Mouse (Mus musculus): ENCODE measurements around the gene Xrra1. TPM values are rescaled to one million over a fixed set of nuclear protein-coding genes. Genes with fewer than 3 reads are reported as not detected.

The Xrra1 gene
- polyA plus RNA-seq, 1 experiment from 2014 or later, result 0.37 TPM

- 54% methylated on average over 6 of the region's 6 CpGs for WGBS
- H3K4me1 ChIP-seq (replicated peaks), result peaks cover 46% of the 10 kb centered on the region
- no peak overlapping the region for H3K9ac ChIP-seq
- H3K27ac ChIP-seq (ENCODE audit: poor library complexity, severe bottlenecking), result no peak overlapping the region
- H3K27me3 ChIP-seq (replicated peaks), result no peaks in the 10 kb centered on the region
- H3K9me3 ChIP-seq (replicated peaks), result no peaks in the 10 kb centered on the region
- H3K4me3 ChIP-seq, result 0 out of 2 replicates have a peak overlapping the region, but pooled peaks have one; percentile 0
- peak overlapping the region; percentile 50 for H3K4me2 ChIP-seq
- ATAC-seq (ENCODE audit: insufficient number of reproducible peaks, low FRiP score), result no peak
- peaks cover 6% of the 10 kb centered on the region; the same call in 1 of the 2 replicates for H3K36me3 ChIP-seq
These were observed 32.8 kb upstream of the Xrra1 start for GRCm38 (mm10) chr7:99826096-99826495.

DNA sequence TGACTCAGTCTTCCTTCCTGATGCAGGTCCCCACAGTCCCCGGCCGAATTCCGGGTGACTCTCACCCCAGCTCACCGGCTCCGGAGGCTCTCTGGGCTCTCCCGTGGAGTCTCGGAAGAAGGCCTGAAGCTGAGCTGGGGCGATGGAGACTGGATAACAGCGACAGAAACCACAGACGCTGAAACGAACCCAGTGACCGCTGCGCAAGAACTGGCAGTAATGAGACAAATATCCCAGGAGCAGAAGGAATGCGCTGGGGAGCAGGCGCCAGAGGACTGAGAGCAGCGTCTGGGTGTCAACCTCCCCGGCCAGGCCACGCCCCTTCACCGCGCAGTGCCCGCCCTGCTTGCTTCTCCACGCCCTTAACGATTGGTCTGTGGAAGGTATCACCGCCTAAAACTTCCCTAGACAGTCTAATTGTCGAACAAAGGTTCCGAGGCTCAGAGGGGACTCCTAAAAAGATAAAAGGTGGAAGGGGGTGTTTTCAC is 30.8 kb upstream of the Xrra1 start, which contains the start of gene Neu3:
Gene Neu3, minus strand, starts transcription at position 335 of the 488 bp plus-strand sequence.
- peak; percentile 98 for ATAC-seq (ENCODE audit: insufficient number of reproducible peaks, low FRiP score)
- no peaks in the 10 kb centered on the region for H3K27me3 ChIP-seq (replicated peaks)
- peak within 1 kb of the TSS; percentile 93 for H3K27ac ChIP-seq (ENCODE audit: poor library complexity, severe bottlenecking)
- 0 out of 2 replicates have a peak, but pooled peaks cover 3% of the 10 kb centered on the region for H3K36me3 ChIP-seq
- no peaks in the 10 kb centered on the region for H3K9me3 ChIP-seq (replicated peaks)
- peak within 1 kb of the TSS; percentile 59 for H3K4me3 ChIP-seq
- H3K4me1 ChIP-seq (replicated peaks), result peaks cover 30% of the 10 kb centered on the region
- peak within 1 kb of the TSS; percentile 80 for H3K9ac ChIP-seq
- peak within 1 kb of the TSS; percentile 71 for H3K4me2 ChIP-seq
- WGBS, result under 1% methylated on average over 26 of the region's 26 CpGs

GRCm38 (mm10) chr7:99833115-99833845 is 25.6 kb upstream of the Xrra1 start:
- no peaks in the 10 kb centered on the region for H3K9me3 ChIP-seq (replicated peaks)
- no peak overlapping the region for H3K4me3 ChIP-seq
- H3K4me1 ChIP-seq (replicated peaks), result peaks cover 20% of the 10 kb centered on the region
- 78% methylated on average over 5 of the region's 5 CpGs for WGBS
- H3K4me2 ChIP-seq, result no peak overlapping the region
- no peak overlapping the region for H3K27ac ChIP-seq (ENCODE audit: poor library complexity, severe bottlenecking)
- ATAC-seq (ENCODE audit: insufficient number of reproducible peaks, low FRiP score), result no peak
- H3K36me3 ChIP-seq, result peaks cover 7% of the 10 kb centered on the region
- no peak overlapping the region for H3K9ac ChIP-seq
- H3K27me3 ChIP-seq (replicated peaks), result no peaks in the 10 kb centered on the region

- no peak overlapping the region for H3K27ac ChIP-seq (ENCODE audit: poor library complexity, severe bottlenecking)
- WGBS, result 86% methylated on average over 2 of the region's 2 CpGs
- no peaks in the 10 kb centered on the region for H3K27me3 ChIP-seq (replicated peaks)
- ATAC-seq (ENCODE audit: insufficient number of reproducible peaks, low FRiP score), result no peak
- H3K4me3 ChIP-seq, result no peak overlapping the region
- no peak overlapping the region for H3K4me2 ChIP-seq
- no peak overlapping the region for H3K9ac ChIP-seq
- H3K9me3 ChIP-seq (replicated peaks), result no peaks in the 10 kb centered on the region
- H3K4me1 ChIP-seq (replicated peaks), result peaks cover 21% of the 10 kb centered on the region
- H3K36me3 ChIP-seq, result peaks cover 11% of the 10 kb centered on the region
These were observed 25.1 kb upstream of the Xrra1 start for GRCm38 (mm10) chr7:99833846-99834222.

- Histone ChIP-seq H3K9me3 (replicated peaks) (no peaks in the 10 kb centered on the region), H3K27ac (ENCODE audit: poor library complexity, severe bottlenecking) (no peak overlapping the region), H3K36me3 (peaks cover 16% of the 10 kb centered on the region), H3K4me3 (no peak overlapping the region), H3K4me2 (no peak overlapping the region), H3K9ac (no peak overlapping the region), H3K27me3 (replicated peaks) (no peaks in the 10 kb centered on the region), H3K4me1 (replicated peaks) (peaks cover 21% of the 10 kb centered on the region)
- ATAC-seq (ENCODE audit: insufficient number of reproducible peaks, low FRiP score), result no peak
- 88% methylated on average over 5 of the region's 5 CpGs for WGBS
These were observed 24.5 kb upstream of the Xrra1 start for GRCm38 (mm10) chr7:99834314-99834853.

DNA sequence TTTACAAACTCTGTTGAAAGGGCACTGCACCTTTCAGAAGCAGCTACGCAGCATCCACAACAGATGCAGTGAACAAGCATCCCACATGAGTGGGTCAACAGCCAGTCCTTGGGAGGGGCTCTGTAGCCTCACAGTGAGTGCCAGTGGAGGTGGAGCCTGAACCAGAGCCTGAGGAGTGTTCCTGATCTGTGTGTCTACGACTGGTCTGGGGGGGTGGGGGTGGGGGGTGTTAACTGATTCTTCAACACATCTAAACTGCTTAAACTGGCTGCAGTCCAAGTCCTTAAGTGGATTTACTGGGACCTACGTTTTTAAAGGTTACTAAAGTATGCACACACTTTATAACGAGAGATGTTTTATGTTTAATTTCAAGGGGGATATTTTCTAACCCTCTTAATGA is 22.1 kb upstream of the Xrra1 start:
- Histone ChIP-seq H3K36me3 (peaks cover 37% of the 10 kb centered on the region), H3K9ac (no peak overlapping the region), H3K4me2 (no peak overlapping the region), H3K4me3 (no peak overlapping the region), H3K4me1 (replicated peaks) (peaks cover 35% of the 10 kb centered on the region), H3K27me3 (replicated peaks) (no peaks in the 10 kb centered on the region), H3K9me3 (replicated peaks) (no peaks in the 10 kb centered on the region), H3K27ac (ENCODE audit: poor library complexity, severe bottlenecking) (peak overlapping the region; percentile 29; the same call in 1 of the 2 replicates)
- 0 out of 2 replicates have a peak, but pooled peaks have one; percentile 55 for ATAC-seq (ENCODE audit: insufficient number of reproducible peaks, low FRiP score)
- WGBS, result 32% methylated on average over 4 of the region's 4 CpGs

- H3K4me2 ChIP-seq, result no peak overlapping the region
- H3K4me3 ChIP-seq, result no peak overlapping the region
- H3K36me3 ChIP-seq, result peaks cover 43% of the 10 kb centered on the region
- H3K9me3 ChIP-seq (replicated peaks), result no peaks in the 10 kb centered on the region
- 56% methylated on average over 6 of the region's 6 CpGs for WGBS
- ATAC-seq (ENCODE audit: insufficient number of reproducible peaks, low FRiP score), result no peak
- peak overlapping the region; percentile 50 for H3K27ac ChIP-seq (ENCODE audit: poor library complexity, severe bottlenecking)
- no peak overlapping the region for H3K9ac ChIP-seq
- H3K27me3 ChIP-seq (replicated peaks), result no peaks in the 10 kb centered on the region
- peaks cover 35% of the 10 kb centered on the region for H3K4me1 ChIP-seq (replicated peaks)
These were observed 21.4 kb upstream of the Xrra1 start for GRCm38 (mm10) chr7:99837358-99838071.

- ATAC-seq (ENCODE audit: insufficient number of reproducible peaks, low FRiP score), result no peak
These were observed 20.7 kb upstream of the Xrra1 start for GRCm38 (mm10) chr7:99838241-99838640.

GRCm38 (mm10) chr7:99845533-99846236 is 13.2 kb upstream of the Xrra1 start:
- Histone ChIP-seq H3K36me3 (peaks cover 68% of the 10 kb centered on the region), H3K4me2 (no peak overlapping the region), H3K4me1 (replicated peaks) (peaks cover 15% of the 10 kb centered on the region), H3K27me3 (replicated peaks) (no peaks in the 10 kb centered on the region), H3K27ac (ENCODE audit: poor library complexity, severe bottlenecking) (peak overlapping the region; percentile 83), H3K4me3 (no peak overlapping the region), H3K9ac (no peak overlapping the region), H3K9me3 (replicated peaks) (no peaks in the 10 kb centered on the region)
- WGBS, result 85% methylated on average over 8 of the region's 8 CpGs
- ATAC-seq (ENCODE audit: insufficient number of reproducible peaks, low FRiP score), result no peak

More at GRCm38 (mm10) chr7:99838241-99838640, 20.7 kb upstream of the Xrra1 start:
- no peak overlapping the region for H3K4me2 ChIP-seq
- peak overlapping the region; percentile 50; the same call in 1 of the 2 replicates for H3K27ac ChIP-seq (ENCODE audit: poor library complexity, severe bottlenecking)
- peaks cover 51% of the 10 kb centered on the region for H3K36me3 ChIP-seq
- H3K9me3 ChIP-seq (replicated peaks), result no peaks in the 10 kb centered on the region
- 92% methylated on average over 3 of the region's 3 CpGs for WGBS
- no peaks in the 10 kb centered on the region for H3K27me3 ChIP-seq (replicated peaks)
- H3K9ac ChIP-seq, result no peak overlapping the region
- peaks cover 35% of the 10 kb centered on the region for H3K4me1 ChIP-seq (replicated peaks)
- H3K4me3 ChIP-seq, result no peak overlapping the region

- Histone ChIP-seq H3K36me3 (peaks cover 47% of the 10 kb centered on the region), H3K27me3 (replicated peaks) (no peaks in the 10 kb centered on the region)
- WGBS, result 90% methylated on average over 5 of the region's 5 CpGs
These were observed 8.4 kb upstream of the Xrra1 start for GRCm38 (mm10) chr7:99850534-99850933.

More at GRCm38 (mm10) chr7:99850534-99850933, 8.4 kb upstream of the Xrra1 start:
- Histone ChIP-seq H3K4me1 (replicated peaks) (peaks cover 24% of the 10 kb centered on the region), H3K9ac (no peak overlapping the region), H3K27ac (ENCODE audit: poor library complexity, severe bottlenecking) (no peak overlapping the region), H3K4me3 (no peak overlapping the region), H3K4me2 (no peak overlapping the region), H3K9me3 (replicated peaks) (no peaks in the 10 kb centered on the region)
- ATAC-seq (ENCODE audit: insufficient number of reproducible peaks, low FRiP score), result no peak
